Mouse (Mus musculus) bone marrow, adult 2 months (tissue): ENCODE measurements at regions not wholly inside any gene's neighbourhood (a gene's known extent, or its start where the extent isn't known, plus 50 kb on each side); places are given as distances from the start of the nearest gene placed in this dataset.
A peak's percentile ranks its signal among the peaks of the same experiment; 100 is the strongest.
"Not testable (repeated sequence)": the region's sequence is repeated elsewhere in the genome, so short reads cannot be mapped to it uniquely, and the experiment has no call there.

Source experiments
- H3K27ac ChIP-seq: fragments of 200-500 bp; 2 replicates; pipeline ENCODE4 v1.5.1; 2012; ENCODE audit warnings: low read depth, mild to moderate bottlenecking, control low read depth, inconsistent platforms, low read length; ENCODE audit not compliant: control insufficient read depth, poor library complexity, insufficient read depth
- H3K4me1 ChIP-seq: fragments of 200-500 bp; 2 replicates; pipeline ENCODE4 v1.6.1; 2011; ENCODE audit warnings: low read length; ENCODE audit not compliant: control insufficient read depth, insufficient read depth
- H3K4me3 ChIP-seq: fragments of 200-500 bp; replicated peaks from 2 replicates; pipeline ENCODE3; 2011; ENCODE audit warnings: mild to moderate bottlenecking, low read depth, low read length, control low read depth; ENCODE audit not compliant: control insufficient read depth
- CTCF ChIP-seq: fragments of 200-500 bp; IDR thresholded peaks from 2 replicates; pipeline ENCODE4 v1.5.1; 2011; ENCODE audit warnings: low read length, control low read depth; ENCODE audit not compliant: control insufficient read depth, insufficient read depth
- POLR2A ChIP-seq: fragments of 200-500 bp; IDR thresholded peaks from 2 replicates; pipeline ENCODE4 v1.6.1; 2011; ENCODE audit warnings: low read depth, mild to moderate bottlenecking, control low read depth, low read length, borderline replicate concordance; ENCODE audit not compliant: control insufficient read depth
- WGBS: fragments of 180-500 bp; shearing (Covaris S2); methylation state at CpG from one replicate; pipeline ENCODE4 v1.1.7; 2018; 5-methylcytosine and 5-hydroxymethylcytosine counted together

GRCm38 (mm10) chr12:25467789-25468188, 370.8 kb upstream of the Id2 start:
- Histone ChIP-seq H3K4me3 (no peak overlapping the region), H3K27ac (peak overlapping the region; percentile 56), H3K4me1 (no peaks in the 10 kb centered on the region; the same call in 1 of the 2 replicates)
- WGBS: 40% methylated on average over 12 of the region's 12 CpGs
- TF ChIP-seq CTCF: no peak
- no peak for TF ChIP-seq POLR2A

- WGBS: 20% methylated on average over 2 of the region's 2 CpGs
- not testable (repeated sequence) for H3K4me3 ChIP-seq, H3K27ac ChIP-seq, H3K4me1 ChIP-seq
Measured at GRCm38 (mm10) chr12:25462690-25463089, 365.8 kb upstream of the Id2 start.

GRCm38 (mm10) chr12:25455281-25455989, 358.5 kb upstream of the Id2 start:
- TF ChIP-seq CTCF (no peak), POLR2A (no peak)
- WGBS: 63% methylated on average over 7 of the region's 7 CpGs
- H3K27ac ChIP-seq: no peak overlapping the region
- no peak overlapping the region for H3K4me3 ChIP-seq
- H3K4me1 ChIP-seq: no peaks in the 10 kb centered on the region; the same call in 1 of the 2 replicates

- TF ChIP-seq POLR2A: no peak
- no peak for TF ChIP-seq CTCF
- H3K4me1 ChIP-seq: no peaks in the 10 kb centered on the region
- 86% methylated on average over 3 of the region's 3 CpGs for WGBS
- no peak overlapping the region for H3K27ac ChIP-seq
- H3K4me3 ChIP-seq: no peak overlapping the region
Measured at GRCm38 (mm10) chr12:25453356-25453755, 356.4 kb upstream of the Id2 start.

GRCm38 (mm10) chr12:25451156-25451555, 354.2 kb upstream of the Id2 start:
- no peak overlapping the region for H3K4me3 ChIP-seq
- 82% methylated on average over 2 of the region's 2 CpGs for WGBS
- H3K27ac ChIP-seq: no peak overlapping the region
- no peaks in the 10 kb centered on the region for H3K4me1 ChIP-seq
- TF ChIP-seq CTCF (no peak), POLR2A (no peak)

GRCm38 (mm10) chr12:25444355-25444754, 347.4 kb upstream of the Id2 start:
- WGBS: 83% methylated on average over 2 of the region's 2 CpGs
- no peaks in the 10 kb centered on the region; the same call in 1 of the 2 replicates for H3K4me1 ChIP-seq
- TF ChIP-seq POLR2A (no peak), CTCF (no peak)
- no peak overlapping the region for H3K27ac ChIP-seq
- no peak overlapping the region for H3K4me3 ChIP-seq

- Histone ChIP-seq H3K27ac (no peak overlapping the region), H3K4me1 (peaks cover 2% of the 10 kb centered on the region; the same call in 1 of the 2 replicates), H3K4me3 (no peak overlapping the region)
- WGBS: 70% methylated on average over 7 of the region's 7 CpGs
- TF ChIP-seq POLR2A: no peak
Measured at GRCm38 (mm10) chr12:25439029-25439551, 342.1 kb upstream of the Id2 start.

- no peak overlapping the region for H3K4me3 ChIP-seq
- peaks cover 2% of the 10 kb centered on the region; the same call in 1 of the 2 replicates for H3K4me1 ChIP-seq
- no peak overlapping the region for H3K27ac ChIP-seq
- TF ChIP-seq POLR2A (no peak), CTCF (no peak)
- WGBS: 11% methylated on average over 8 of the region's 8 CpGs
Measured at GRCm38 (mm10) chr12:25438217-25439028, 341.5 kb upstream of the Id2 start.
